Mouse (Mus musculus): ENCODE data around the gene Rpp14.

Rpp14 gene

DNA sequence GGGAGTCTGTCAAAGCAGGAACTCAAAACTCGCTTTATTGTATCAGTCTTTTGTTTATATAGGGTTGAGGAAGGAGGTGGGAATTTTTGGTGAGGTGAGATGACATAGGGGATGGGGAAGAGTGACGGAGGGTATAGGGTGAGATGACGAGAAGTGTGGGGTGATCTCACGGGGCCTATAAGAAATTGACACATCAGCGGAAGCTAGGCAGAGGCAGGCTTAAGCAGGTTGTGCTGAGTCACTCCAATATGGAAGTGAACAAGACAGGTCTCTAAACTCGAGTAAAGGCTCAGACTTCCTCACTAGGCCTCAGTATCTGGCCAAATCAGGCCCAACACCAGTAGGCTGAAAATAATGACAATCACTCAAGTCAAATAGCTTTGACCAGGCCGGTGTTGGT lies 20.2 kb upstream of the Rpp14 start:
- DNase-seq (ENCODE audit: low spot score) = no peak

DNA sequence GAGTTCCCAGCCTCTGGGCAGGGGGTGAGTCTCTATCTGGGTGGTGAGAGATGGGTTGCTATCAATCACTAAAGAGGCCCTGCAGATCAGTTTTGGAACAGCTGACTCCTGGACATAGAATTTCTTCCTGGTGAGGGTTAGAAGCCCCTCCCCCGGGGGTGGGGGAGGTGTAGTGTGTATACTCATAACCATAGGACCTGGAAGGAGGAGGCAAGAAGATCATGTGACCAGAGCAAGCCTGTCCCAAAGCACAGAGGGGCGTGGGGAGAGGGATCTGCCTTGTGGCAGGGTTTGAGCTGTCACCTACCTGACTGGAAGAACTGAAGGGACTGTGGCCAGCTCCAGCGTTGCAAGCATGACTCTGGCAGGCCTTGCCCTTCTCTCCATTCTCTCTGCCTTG lies 18.1 kb upstream of the Rpp14 start:
- DNase-seq (ENCODE audit: low spot score) = no peak

GRCm38 (mm10) chr14:8062537-8063301 lies 17.4 kb upstream of the Rpp14 start:
- DNase-seq (ENCODE audit: low spot score) = no peak

- DNase-seq (ENCODE audit: low spot score) = no peak
Measured at GRCm38 (mm10) chr14:8063835-8064785, 16.1 kb upstream of the Rpp14 start.

GRCm38 (mm10) chr14:8080718-8081117 lies 551 bp downstream of the Rpp14 start:
- no peak for DNase-seq (ENCODE audit: low spot score)

DNA sequence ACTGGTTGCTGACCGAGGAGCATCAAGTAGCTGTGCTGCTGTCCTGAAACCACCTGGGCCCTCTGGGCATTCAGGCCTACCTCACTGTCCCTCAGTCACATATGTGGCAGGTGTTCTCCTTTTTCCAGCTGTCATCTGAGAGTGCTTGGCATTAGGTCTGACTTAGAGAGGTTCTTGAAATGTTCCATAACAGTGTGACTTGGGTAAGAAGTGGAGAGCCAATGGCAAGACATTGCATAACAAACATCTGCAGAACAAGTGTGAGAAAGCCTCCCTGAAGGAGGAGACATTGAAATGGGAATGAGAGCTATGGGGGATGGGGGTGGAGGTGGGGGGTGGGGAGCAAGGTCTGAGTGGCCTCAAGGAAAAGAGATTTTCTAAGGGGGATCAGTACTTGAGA lies 2.8 kb downstream of the Rpp14 start:
- DNase-seq (ENCODE audit: low spot score) = no peak

- no peak for DNase-seq (ENCODE audit: low spot score)
Measured at GRCm38 (mm10) chr14:8089016-8089415, 8.8 kb downstream of the Rpp14 start.

DNA sequence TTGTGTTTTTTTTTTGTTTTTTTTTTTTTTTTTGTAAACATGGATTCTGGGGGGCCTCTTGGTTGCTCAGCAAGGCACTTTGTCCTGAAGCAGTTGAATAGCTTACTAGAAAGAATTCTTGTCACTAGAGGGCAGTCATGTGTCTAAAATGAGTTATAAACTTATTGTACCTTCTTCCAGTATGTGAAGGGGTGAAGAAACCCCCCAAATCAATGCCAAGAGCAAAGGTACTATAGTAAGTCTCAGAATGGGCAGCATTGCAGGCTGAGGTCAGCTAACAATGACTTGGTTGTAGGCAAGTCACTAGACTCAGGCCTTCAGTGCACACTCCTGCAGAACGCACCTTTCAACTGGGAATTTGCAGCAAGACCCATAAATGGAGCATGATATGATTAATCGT lies 12.4 kb downstream of the Rpp14 start:
- peak; percentile 57 for DNase-seq (ENCODE audit: low spot score)

DNA sequence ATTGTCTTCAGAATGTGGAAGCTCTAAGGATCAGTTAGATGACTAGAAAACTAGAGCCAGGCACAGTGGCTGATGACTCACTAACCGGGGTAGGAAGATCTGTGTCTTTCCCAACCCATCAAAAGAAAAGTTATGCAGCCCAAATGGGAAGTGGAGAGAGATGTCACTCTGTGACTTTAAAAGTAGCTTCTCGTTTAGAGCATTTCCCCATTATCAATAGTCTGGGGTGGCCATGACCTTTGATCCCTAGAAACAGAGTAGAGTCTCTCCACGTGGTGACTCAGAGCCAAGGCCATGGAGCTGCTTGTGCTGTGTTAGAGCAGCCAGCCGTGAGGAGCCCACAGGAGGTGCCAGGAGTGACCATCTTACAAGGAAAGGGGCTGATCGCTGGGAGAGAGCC lies 13.3 kb downstream of the Rpp14 start:
- no peak for DNase-seq (ENCODE audit: low spot score)

DNA sequence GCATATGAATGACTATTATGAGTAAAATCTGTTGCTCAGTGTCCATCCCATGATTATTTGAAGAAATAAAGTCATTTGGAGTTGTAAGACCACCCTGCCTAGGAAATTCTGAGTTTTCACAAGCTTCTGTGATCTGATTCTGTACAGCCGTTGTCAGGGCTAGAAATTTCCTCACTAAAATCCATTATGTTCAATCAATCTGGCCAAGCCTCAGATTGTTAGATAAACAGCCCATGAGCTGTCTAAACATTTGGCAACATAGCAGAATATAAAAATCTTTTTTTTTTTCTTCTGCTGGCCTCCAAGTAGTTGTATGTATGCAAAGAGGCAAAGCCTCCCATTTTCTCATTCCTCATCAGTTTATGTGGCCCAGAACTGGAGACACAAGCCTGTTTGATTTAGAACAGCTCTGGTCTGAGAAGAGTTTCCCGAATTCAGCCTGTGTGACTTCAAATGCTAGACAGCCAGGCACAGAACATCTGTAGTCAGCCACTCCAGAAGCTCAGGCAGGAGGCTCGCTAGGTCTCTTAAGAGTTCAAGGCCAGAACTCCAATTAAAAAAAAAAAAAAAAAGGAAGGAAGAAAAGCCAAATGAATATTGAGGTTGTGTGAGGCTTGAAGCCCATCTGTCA lies 14.9 kb downstream of the Rpp14 start:
- DNase-seq (ENCODE audit: low spot score) = no peak

DNA sequence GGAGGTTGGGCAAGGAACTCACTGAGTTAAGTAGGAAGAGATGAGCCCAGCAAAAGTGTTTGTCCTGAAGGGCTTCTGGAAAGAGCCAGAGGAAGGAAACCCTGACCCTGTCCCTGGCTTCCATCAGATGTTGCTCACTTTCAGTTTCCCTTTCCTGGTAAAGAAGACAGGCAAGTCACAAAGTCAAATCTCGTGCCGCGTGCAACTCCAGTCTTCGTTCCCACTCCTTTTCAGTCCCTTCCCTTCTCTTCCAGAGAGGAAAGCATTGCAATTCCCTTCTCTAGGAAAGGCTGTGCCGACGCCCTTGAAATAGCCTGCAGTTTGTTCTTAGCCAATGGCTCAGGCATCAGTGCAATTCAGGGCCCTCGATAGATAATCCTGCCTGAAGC lies 15.4 kb downstream of the Rpp14 start:
- no peak for DNase-seq (ENCODE audit: low spot score)

DNA sequence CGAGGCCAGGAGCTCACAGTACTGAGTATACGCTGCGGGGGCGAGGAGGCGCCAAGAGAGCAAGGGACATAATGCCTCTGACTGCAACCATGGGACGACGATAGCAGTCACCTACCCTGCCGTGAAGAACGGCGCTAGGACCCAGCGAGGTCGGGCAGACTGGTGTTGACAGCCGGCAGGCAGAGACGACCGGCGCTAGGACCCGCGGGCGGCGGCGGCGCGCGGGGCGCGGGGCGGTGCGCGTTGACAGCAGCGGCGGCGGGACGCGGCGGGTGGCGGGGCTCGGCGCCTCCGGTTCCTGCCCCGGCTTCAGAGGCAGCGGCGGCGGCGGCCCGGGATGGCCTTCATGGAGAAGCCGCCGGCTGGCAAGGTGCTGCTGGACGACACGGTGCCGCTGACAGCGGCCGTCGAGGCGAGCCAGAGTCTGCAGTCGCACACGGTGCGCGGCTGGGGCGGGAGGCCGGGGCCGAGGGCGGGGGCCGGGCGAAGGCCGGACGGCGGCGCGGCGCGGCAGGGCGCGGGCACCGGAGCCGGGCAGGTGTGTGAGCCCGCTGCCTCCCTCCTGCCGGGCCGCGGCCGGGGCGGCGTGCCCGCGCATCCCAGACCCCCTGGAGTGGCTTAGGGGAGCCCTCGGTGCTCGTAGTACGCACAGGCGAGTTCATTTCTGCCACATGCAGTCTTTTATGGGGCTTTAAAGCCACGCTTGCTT lies 18.0 kb downstream of the Rpp14 start, which contains the start of gene Pxk:
Gene Pxk, plus strand, starts transcription at position 234 of the 709 bp plus-strand sequence.
- peak; percentile 50 for DNase-seq (ENCODE audit: low spot score)

GRCm38 (mm10) chr14:8098687-8098995 lies 18.5 kb downstream of the Rpp14 start:
- DNase-seq (ENCODE audit: low spot score) = no peak

DNA sequence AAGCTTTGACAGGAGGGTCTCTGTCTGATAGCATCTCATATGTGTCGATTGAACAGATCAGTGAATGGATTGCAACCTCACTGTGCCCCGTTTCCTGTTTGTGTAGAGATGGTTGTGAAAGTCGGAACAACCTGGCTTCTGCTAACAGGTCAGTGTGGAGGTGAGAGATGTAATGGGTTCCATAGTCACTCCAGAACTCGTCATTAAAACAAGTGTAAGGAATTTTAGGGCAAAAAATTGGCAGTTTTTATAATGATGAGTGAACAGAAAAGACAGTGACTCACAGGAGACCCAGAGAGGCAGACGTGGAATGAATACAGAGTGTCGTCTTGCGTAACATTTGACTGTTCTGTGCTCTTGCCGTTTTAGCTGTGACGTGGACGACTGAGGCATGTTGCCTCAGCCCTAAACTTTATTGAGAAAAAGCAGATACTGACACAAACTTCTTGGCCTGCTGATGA lies 19.4 kb downstream of the Rpp14 start:
- peak; percentile 43 for DNase-seq (ENCODE audit: low spot score)

GRCm38 (mm10) chr14:8101886-8102285 lies 21.7 kb downstream of the Rpp14 start:
- no peak for DNase-seq (ENCODE audit: low spot score)

GRCm38 (mm10) chr14:8102676-8103075 lies 22.5 kb downstream of the Rpp14 start:
- DNase-seq (ENCODE audit: low spot score) = no peak

DNA sequence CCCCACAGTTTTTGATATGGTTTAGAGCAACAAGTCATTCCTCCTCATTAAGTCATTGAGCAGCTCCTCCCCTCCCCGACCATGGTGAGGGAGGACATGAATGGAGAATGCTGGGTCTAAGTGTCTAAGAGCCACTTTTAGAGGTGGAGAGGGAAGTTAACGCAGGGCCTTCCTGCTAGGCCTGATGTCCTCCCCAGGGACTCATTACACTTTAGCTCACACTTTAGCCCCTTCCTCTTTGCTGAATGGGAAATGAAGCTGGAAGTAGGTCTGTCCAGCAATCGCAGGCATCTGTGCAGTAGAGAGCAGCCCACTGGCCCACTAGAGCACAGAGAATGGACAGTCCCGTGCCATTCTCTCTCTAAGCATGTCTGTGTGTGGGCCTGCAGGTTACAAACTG lies 27.9 kb downstream of the Rpp14 start:
- DNase-seq (ENCODE audit: low spot score) = no peak

DNA sequence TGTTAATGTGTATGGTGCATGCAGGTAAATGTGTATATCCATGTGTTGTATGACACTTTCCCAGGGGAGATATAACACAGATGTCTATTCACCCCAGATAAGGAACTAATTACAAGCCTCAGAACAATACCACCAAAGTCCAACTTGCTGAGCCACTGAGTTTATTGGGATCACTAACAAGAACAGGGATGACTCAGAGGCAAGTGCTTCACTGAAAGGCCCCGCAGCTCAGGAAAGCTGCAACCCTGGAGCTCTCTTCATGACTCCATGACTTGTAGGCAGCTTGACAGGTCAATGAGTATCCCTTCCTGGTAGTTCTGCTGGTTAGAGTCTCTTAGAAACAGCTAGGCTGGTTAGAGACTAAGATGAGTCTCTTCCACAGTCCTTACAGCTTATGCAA lies 28.8 kb downstream of the Rpp14 start:
- DNase-seq (ENCODE audit: low spot score) = no peak

DNA sequence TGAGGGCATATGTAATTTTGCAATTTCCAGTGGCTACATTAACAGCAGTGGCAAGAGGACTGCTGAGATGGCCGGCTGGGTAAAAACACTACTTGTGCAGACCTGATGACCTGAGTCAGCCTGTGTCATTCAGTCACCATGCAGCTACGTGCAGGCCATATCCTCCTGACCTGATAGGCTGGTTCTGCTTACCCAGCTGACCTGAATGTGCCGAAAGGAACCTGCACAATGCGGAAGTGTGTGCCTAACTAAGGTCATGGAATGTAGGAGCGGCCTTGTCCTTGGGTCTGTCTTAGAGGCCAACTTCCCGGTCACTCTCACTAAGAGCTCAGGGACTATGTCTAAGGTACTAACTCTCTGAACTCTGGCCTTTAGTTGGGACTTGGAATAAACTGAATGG lies 31.4 kb downstream of the Rpp14 start:
- DNase-seq (ENCODE audit: low spot score) = no peak

DNA sequence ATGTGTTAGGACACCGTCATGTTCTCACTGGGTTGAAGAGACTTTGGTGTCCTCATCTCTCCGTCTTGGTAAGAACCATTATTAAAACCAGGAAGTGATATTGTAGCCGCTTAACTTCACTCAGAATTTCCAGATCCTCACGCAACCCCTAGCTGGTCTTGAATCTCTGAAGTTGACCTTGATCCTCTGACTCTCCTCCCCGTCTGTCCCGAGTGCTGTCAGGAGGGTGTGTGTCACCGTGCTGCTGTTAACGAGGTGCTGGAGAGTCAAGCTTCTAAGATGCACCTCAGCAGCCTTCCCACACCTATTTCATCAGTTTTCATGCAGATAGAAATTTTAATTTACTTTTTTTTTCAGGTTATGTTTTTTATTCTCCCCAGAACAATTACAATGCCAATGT lies 31.9 kb downstream of the Rpp14 start:
- DNase-seq (ENCODE audit: low spot score) = no peak

DNA sequence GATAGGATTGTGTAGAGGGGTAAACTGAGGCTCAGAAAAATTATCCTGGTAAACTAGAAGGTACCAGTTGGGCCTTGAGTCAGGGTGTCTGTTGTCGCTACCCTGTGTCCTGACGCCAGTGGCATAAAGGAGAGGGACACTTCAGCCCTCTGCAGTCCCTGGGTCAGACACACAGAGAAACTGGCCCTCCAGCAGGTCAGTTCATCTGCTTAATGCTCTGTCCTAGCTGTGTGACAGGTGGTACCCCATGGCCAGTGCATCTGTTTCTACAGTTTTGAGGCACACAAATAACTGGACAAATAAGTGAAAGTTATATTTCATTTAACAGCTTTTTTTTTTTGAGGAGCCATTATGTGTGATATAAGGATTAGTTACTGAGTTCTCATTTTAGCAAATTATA lies 33.4 kb downstream of the Rpp14 start:
- DNase-seq (ENCODE audit: low spot score) = no peak

GRCm38 (mm10) chr14:8114306-8114705 lies 34.1 kb downstream of the Rpp14 start:
- DNase-seq (ENCODE audit: low spot score) = no peak
